Mouse (Mus musculus) testis, adult 2 months (tissue): ENCODE results near the gene Trim63.

ENCODE experiments used
- CTCF ChIP-seq: fragments of 200-500 bp; IDR thresholded peaks from 2 replicates; pipeline ENCODE4 v1.5.1; 2012; ENCODE audit warnings: low read depth, mild to moderate bottlenecking, inconsistent platforms, low read length, moderate library complexity; ENCODE audit not compliant: control insufficient read depth, insufficient read depth, insufficient replicate concordance
- POLR2A ChIP-seq: fragments of 200-500 bp; IDR thresholded peaks from 2 replicates; pipeline ENCODE4 v1.6.1; 2012; ENCODE audit warnings: low read depth, mild to moderate bottlenecking, inconsistent platforms, low read length, moderate library complexity; ENCODE audit not compliant: control insufficient read depth

- TF ChIP-seq CTCF (no peak), POLR2A (no peak)
Observed at GRCm38 (mm10) chr4:134348545-134348944, 33.6 kb downstream of the Trim63 start.
